24 mouse cellular contexts compared by ENCODE assay signal in the genomic region with DNA sequence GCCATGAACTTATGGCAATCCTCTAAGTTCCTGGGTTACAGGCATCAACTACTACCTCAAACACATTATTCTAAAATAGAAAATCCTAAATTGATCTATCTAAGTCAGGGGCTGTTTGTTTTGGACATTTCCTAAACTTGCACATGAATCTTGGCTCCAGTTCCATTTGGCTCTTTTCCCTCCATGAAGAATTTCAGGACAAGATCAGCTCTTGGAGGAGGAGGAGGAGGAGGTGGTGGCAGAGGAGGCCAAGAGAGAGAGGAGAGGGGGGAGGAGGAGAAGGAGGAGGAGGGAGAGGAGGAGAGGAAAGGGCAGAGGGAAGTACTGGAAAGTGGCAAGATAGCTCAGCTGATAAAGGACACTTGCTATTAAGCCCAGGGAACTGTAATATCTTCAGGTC. TPM values are rescaled to one million over a fixed set of nuclear protein-coding genes. Genes with fewer than 3 reads are reported as not detected.
DNase-seq lines count a peak whose midpoint lies in the region; ATAC-seq and TF ChIP-seq lines count a peak whose summit lies in the region.
"Had no signal": no experiment of that assay in that cellular context is flagged by ENCODE, and none has a peak within 500 bp of the region (broad histone marks: within the 10 kb centered on the region; RNA-seq: fewer than 3 reads in every experiment).

No protein-coding gene starts in this region.

- no peak overlapping the region for H3K4me3 ChIP-seq in embryonic facial prominence, embryonic 14.5 days (ENCODE audit: low read depth, low read length)
- no peak overlapping the region for H3K4me3 ChIP-seq in embryonic facial prominence, embryonic 10.5 days
- H3K4me3 ChIP-seq in lung, postnatal 0 days (ENCODE audit: low read depth, low read length) = no peak overlapping the region
- no peak overlapping the region for H3K4me3 ChIP-seq in hindbrain, embryonic 10.5 days
- H3K4me3 ChIP-seq: embryonic facial prominence, embryonic 13.5 days; heart, adult 2 months; heart, embryonic 13.5 days; hindbrain, embryonic 15.5 days; midbrain, embryonic 15.5 days; myocyte had no signal

- no peak overlapping the region for H3K4me2 ChIP-seq in embryonic facial prominence, embryonic 14.5 days (ENCODE audit: low read depth, low read length)
- H3K4me2 ChIP-seq in lung, postnatal 0 days (replicated peaks; ENCODE audit: low read depth, low read length) = no peak overlapping the region
- H3K4me2 ChIP-seq: embryonic facial prominence, embryonic 13.5 days; heart, embryonic 13.5 days; hindbrain, embryonic 15.5 days; liver, embryonic 11.5 days; midbrain, embryonic 15.5 days had no signal

- TF ChIP-seq EP300 in lung, postnatal 0 days (IDR thresholded peaks at IDR 0.05) = no peak

- no peaks in the 10 kb centered on the region for H3K9me3 ChIP-seq in embryonic facial prominence, embryonic 14.5 days (ENCODE audit: control insufficient read depth, low read length)
- no peaks in the 10 kb centered on the region for H3K9me3 ChIP-seq in embryonic facial prominence, embryonic 10.5 days
- no peaks in the 10 kb centered on the region for H3K9me3 ChIP-seq in lung, postnatal 0 days (ENCODE audit: low read length)
- no peaks in the 10 kb centered on the region for H3K9me3 ChIP-seq in hindbrain, embryonic 10.5 days
- H3K9me3 ChIP-seq: embryonic facial prominence, embryonic 13.5 days; heart, embryonic 13.5 days; hindbrain, embryonic 15.5 days; midbrain, embryonic 15.5 days had no signal

- DNase-seq in embryonic facial prominence, embryonic 14.5 days (ENCODE audit: low spot score) = peak; percentile 16
- DNase-seq in embryonic facial prominence, embryonic 10.5 days (ENCODE audit: low spot score) = no peak
- peak; percentile 10 for DNase-seq in kidney, postnatal 14 days
- no peak for DNase-seq in kidney, postnatal 10 days
- peak; percentile 8 for DNase-seq in lung, postnatal 0 days (ENCODE audit: low spot score)
- no peak for DNase-seq in lung, postnatal 25 days (ENCODE audit: low spot score)
- peak; percentile 26 for DNase-seq in lung, postnatal 36 days
- DNase-seq in hindbrain, embryonic 10.5 days (ENCODE audit: low spot score) = no peak
- DNase-seq: adrenal gland, adult 8-10 months; cerebellum, adult 2 months; cerebellum, postnatal 25 days; heart, adult 2 months; layer of hippocampus, postnatal 36 days; thymus, adult 2 months; thymus, postnatal 4 days had no signal

- H3K36me3 ChIP-seq in embryonic facial prominence, embryonic 14.5 days (ENCODE audit: control insufficient read depth, insufficient read depth, low read length) = no peaks in the 10 kb centered on the region
- no peaks in the 10 kb centered on the region for H3K36me3 ChIP-seq in embryonic facial prominence, embryonic 10.5 days (replicated peaks)
- no peaks in the 10 kb centered on the region for H3K36me3 ChIP-seq in lung, postnatal 0 days (ENCODE audit: insufficient read depth, low read length)
- H3K36me3 ChIP-seq in hindbrain, embryonic 10.5 days = no peaks in the 10 kb centered on the region
- H3K36me3 ChIP-seq: embryonic facial prominence, embryonic 13.5 days; heart, embryonic 13.5 days; hindbrain, embryonic 15.5 days; midbrain, embryonic 15.5 days had no signal

- H3K9ac ChIP-seq in embryonic facial prominence, embryonic 14.5 days (ENCODE audit: low read depth, low read length) = no peak overlapping the region
- H3K9ac ChIP-seq in lung, postnatal 0 days (replicated peaks; ENCODE audit: low read depth) = no peak overlapping the region
- H3K9ac ChIP-seq: embryonic facial prominence, embryonic 13.5 days; heart, embryonic 13.5 days; hindbrain, embryonic 15.5 days; midbrain, embryonic 15.5 days had no signal

- TF ChIP-seq CTCF in lung, postnatal 0 days (IDR thresholded peaks at IDR 0.05) = no peak

- no peak for ATAC-seq in embryonic facial prominence, embryonic 14.5 days (ENCODE audit: low read depth)
- no peak for ATAC-seq in lung, postnatal 0 days
- ATAC-seq: CD4-positive, CD25-positive, alpha-beta regulatory T cell, adult 4 months; forebrain, embryonic 14.5 days; midbrain, embryonic 15.5 days had no signal

- peaks cover 12% of the 10 kb centered on the region for H3K4me1 ChIP-seq in embryonic facial prominence, embryonic 14.5 days (ENCODE audit: control insufficient read depth, insufficient read depth, low read length)
- H3K4me1 ChIP-seq in embryonic facial prominence, embryonic 10.5 days = peaks cover 19% of the 10 kb centered on the region
- H3K4me1 ChIP-seq in lung, postnatal 0 days (ENCODE audit: insufficient read depth, low read depth, low read length) = peaks cover 3% of the 10 kb centered on the region; the same call in 1 of the 2 replicates
- peaks cover 10% of the 10 kb centered on the region for H3K4me1 ChIP-seq in hindbrain, embryonic 10.5 days (replicated peaks)
- H3K4me1 ChIP-seq: midbrain, embryonic 15.5 days had no signal

- H3K27ac ChIP-seq in embryonic facial prominence, embryonic 14.5 days (replicated peaks; ENCODE audit: low read depth, low read length) = no peak overlapping the region
- no peak overlapping the region for H3K27ac ChIP-seq in embryonic facial prominence, embryonic 10.5 days (replicated peaks)
- H3K27ac ChIP-seq in lung, postnatal 0 days (ENCODE audit: low read length) = no peak overlapping the region
- no peak overlapping the region for H3K27ac ChIP-seq in hindbrain, embryonic 10.5 days
- H3K27ac ChIP-seq: embryonic facial prominence, embryonic 13.5 days; heart, adult 2 months; heart, embryonic 13.5 days; hindbrain, embryonic 15.5 days; macrophage; midbrain, embryonic 15.5 days had no signal

- no peaks in the 10 kb centered on the region for H3K27me3 ChIP-seq in embryonic facial prominence, embryonic 14.5 days (replicated peaks; ENCODE audit: control insufficient read depth, insufficient read depth, low read length)
- no peaks in the 10 kb centered on the region for H3K27me3 ChIP-seq in embryonic facial prominence, embryonic 10.5 days (replicated peaks; ENCODE audit: low read depth, poor library complexity, severe bottlenecking)
- no peaks in the 10 kb centered on the region for H3K27me3 ChIP-seq in lung, postnatal 0 days (replicated peaks; ENCODE audit: insufficient read depth, low read length)
- 0 out of 2 replicates have a peak, but pooled peaks cover 2% of the 10 kb centered on the region for H3K27me3 ChIP-seq in hindbrain, embryonic 10.5 days (ENCODE audit: insufficient read depth, poor library complexity, severe bottlenecking)
- H3K27me3 ChIP-seq: embryonic facial prominence, embryonic 13.5 days; heart, embryonic 13.5 days; hindbrain, embryonic 15.5 days; midbrain, embryonic 15.5 days had no signal

RNA-seq across cellular contexts. Expression of gene Phf21a, which starts 46.4 kb away (rescaled TPM):
- 21.0 and 24.8 TPM in 2 replicates for polyA plus RNA-seq in embryonic facial prominence, embryonic 14.5 days (2014; fragmentation: Nextera tagmentation; extraction: Ambion mirVana)
- polyA plus RNA-seq in embryonic facial prominence, embryonic 10.5 days (2016; fragmentation: Nextera tagmentation; extraction: Ambion mirVana) = 41.3 and 42.3 TPM in 2 replicates
- polyA plus RNA-seq in lung, postnatal 0 days (2015; fragmentation: Nextera tagmentation; extraction: Ambion mirVana) = 12.9 and 13.6 TPM in 2 replicates
- polyA plus RNA-seq in hindbrain, embryonic 10.5 days (2016; fragmentation: Nextera tagmentation; extraction: Ambion mirVana) = 35.3 and 38.1 TPM in 2 replicates

Comparison
In these comparisons a context has a peak if more than half of its experiments do, and no peak if none do; other contexts are left out.
1. DNase-seq: peak in embryonic facial prominence, embryonic 14.5 days (single experiment), kidney, postnatal 14 days (single experiment), lung, postnatal 0 days (single experiment) and lung, postnatal 36 days (single experiment); none in embryonic facial prominence, embryonic 10.5 days (single experiment), kidney, postnatal 10 days (single experiment), lung, postnatal 25 days (single experiment) and hindbrain, embryonic 10.5 days (single experiment).